Mouse (Mus musculus) adrenal gland, adult 2 months (tissue): ENCODE measurements around the gene Tnfsfm13. TPM values are rescaled to one million over a fixed set of nuclear protein-coding genes. Genes with fewer than 3 reads are reported as not detected.
"Not testable (repeated sequence)": the region's sequence is repeated elsewhere in the genome, so short reads cannot be mapped to it uniquely, and the experiment has no call there.

ENCODE experiments used
- DNase-seq: peaks from one replicate; pipeline ENCODE4 v3.0.0; 2021
- long read RNA-seq: library from polyadenylated mRNA; stranded (forward); transcript quantifications from one replicate; pipeline ENCODE4 v2.0.0, GENCODE M21; 2021
- polyA plus RNA-seq: library from polyadenylated mRNA; depleted of rRNA; stranded (reverse); fragments of >200 nt; gene quantifications from 2 replicates; pipeline ENCODE4 v1.2.3, GENCODE M21; 2012; rRNA removed
- total RNA-seq, 2 experiments: library from RNA; stranded (reverse); gene quantifications; 2 replicates each; pipeline ENCODE4 v1.2.3; 2021

Gene Tnfsfm13
- total RNA-seq (1 to 10 TPM; 3.1 to 7.0 TPM), polyA plus RNA-seq (12.7 and 18.9 TPM in 2 replicates)
- long read RNA-seq, partial matches to known transcripts: 2 of 4 reads
- long read RNA-seq, other reads (novel, unspliced or antisense): 1 of 4 reads

- DNase-seq: peak; percentile 89
Measured at GRCm38 (mm10) chr11:69695361-69696181, at the start of gene Tnfsfm13, which contains the start of gene Tnfsf12. TSS of gene Tnfsfm13 (minus strand) at chr11:69696098. TSS of gene Tnfsf12 (minus strand) at chr11:69695849.

- not testable (repeated sequence) for DNase-seq
Measured at GRCm38 (mm10) chr11:69731408-69731807, 35.5 kb upstream of the Tnfsfm13 start.

- DNase-seq: peak; percentile 60
Measured at GRCm38 (mm10) chr11:69729063-69729462, 33.2 kb upstream of the Tnfsfm13 start.

GRCm38 (mm10) chr11:69725951-69726350 is 30.1 kb upstream of the Tnfsfm13 start:
- DNase-seq: no peak

- DNase-seq: no peak
Measured at GRCm38 (mm10) chr11:69723074-69723473, 27.2 kb upstream of the Tnfsfm13 start.

- DNase-seq: peak; percentile 35
Measured at GRCm38 (mm10) chr11:69720852-69721251, 25.0 kb upstream of the Tnfsfm13 start.

- DNase-seq: no peak
Measured at GRCm38 (mm10) chr11:69719423-69719822, 23.5 kb upstream of the Tnfsfm13 start.

GRCm38 (mm10) chr11:69718661-69719060 is 22.8 kb upstream of the Tnfsfm13 start:
- DNase-seq: no peak

- DNase-seq: no peak
Measured at GRCm38 (mm10) chr11:69716953-69717352, 21.1 kb upstream of the Tnfsfm13 start.

GRCm38 (mm10) chr11:69715929-69716328 is 20.0 kb upstream of the Tnfsfm13 start:
- peak; percentile 83 for DNase-seq

- DNase-seq: peak; percentile 45
Measured at GRCm38 (mm10) chr11:69715482-69715881, 19.6 kb upstream of the Tnfsfm13 start.

GRCm38 (mm10) chr11:69714636-69715329 is 18.9 kb upstream of the Tnfsfm13 start:
- DNase-seq: no peak

GRCm38 (mm10) chr11:69712954-69713672 is 17.2 kb upstream of the Tnfsfm13 start:
- DNase-seq: no peak

- DNase-seq: no peak
Measured at GRCm38 (mm10) chr11:69711082-69711481, 15.2 kb upstream of the Tnfsfm13 start.

GRCm38 (mm10) chr11:69710470-69710869 is 14.6 kb upstream of the Tnfsfm13 start:
- DNase-seq: no peak

- DNase-seq: no peak
Measured at GRCm38 (mm10) chr11:69709554-69710446, 13.9 kb upstream of the Tnfsfm13 start.

GRCm38 (mm10) chr11:69708614-69709265 is 12.8 kb upstream of the Tnfsfm13 start:
- DNase-seq: no peak

- no peak for DNase-seq
Measured at GRCm38 (mm10) chr11:69707873-69708381, 12.0 kb upstream of the Tnfsfm13 start.

GRCm38 (mm10) chr11:69707480-69707847 is 11.6 kb upstream of the Tnfsfm13 start:
- no peak for DNase-seq

- peak; percentile 93 for DNase-seq
Measured at GRCm38 (mm10) chr11:69706775-69707479, 11.0 kb upstream of the Tnfsfm13 start.
